Mouse (Mus musculus): ENCODE results near the gene Elac2. TPM values are rescaled to one million over a fixed set of nuclear protein-coding genes. Genes with fewer than 3 reads are reported as not detected.

Elac2 gene
- total and polyA plus RNA-seq, 3 experiments, result 66.8 to 88.2 (median 74.1) TPM

DNA sequence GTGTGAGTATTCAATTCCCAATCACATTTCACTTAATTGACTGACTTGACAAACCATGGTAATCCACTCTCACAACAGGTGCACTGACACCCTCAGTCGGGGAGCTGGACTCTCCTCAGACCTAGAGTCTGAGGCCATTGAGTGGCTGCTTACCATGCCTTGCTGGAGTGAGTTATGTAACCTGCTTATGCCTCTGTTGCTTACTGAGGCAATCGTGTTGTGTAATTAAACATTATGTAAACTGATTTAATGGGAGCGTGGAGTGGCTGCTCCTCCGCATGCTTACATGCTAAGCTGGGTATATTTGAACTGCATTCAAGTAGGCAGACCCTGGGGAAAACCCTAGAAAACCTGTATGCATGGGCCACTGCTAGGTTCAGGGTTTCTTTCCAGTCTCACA is 41.9 kb downstream of the Elac2 start:
- dilution Hi-C loops (cut with MboI; ENCODE audit: extremely low pct_ligation_motif_present, extremely low pct_unique_long_range_greater_than_20kb, low sequenced_read_pairs) (no loop called here), in situ Hi-C loops (cut with MboI; ENCODE audit: low pct_ligation_motif_present, low pct_unique_long_range_greater_than_20kb, low sequenced_read_pairs) (no loop called here)
- no peaks in the 10 kb centered on the region for H3K36me3 ChIP-seq (replicated peaks in 1 of 2; ENCODE audit: control insufficient read depth in 1 of 2, insufficient read depth in 1 of 2, low read length in 1 of 2)

DNA sequence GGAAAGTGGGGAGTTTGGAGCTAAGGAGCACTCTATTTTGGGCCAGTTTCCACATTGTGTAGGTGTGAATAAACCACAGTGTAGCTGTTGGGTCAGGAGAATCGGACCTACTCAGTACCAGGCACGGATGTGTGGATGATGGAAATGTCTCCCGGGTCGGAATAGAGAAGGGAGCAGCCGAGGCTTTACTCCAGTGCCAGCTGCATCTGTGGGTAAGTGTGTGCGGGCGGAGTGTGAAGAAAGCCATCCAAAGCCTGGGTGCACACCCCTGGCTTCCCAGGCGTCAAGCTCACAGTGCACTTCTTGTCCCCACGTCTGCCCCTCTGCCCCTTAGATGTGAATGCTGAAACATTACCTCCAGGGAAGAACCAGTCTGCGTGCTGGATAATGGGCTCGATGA is 43.9 kb downstream of the Elac2 start:
- Histone ChIP-seq H3K9me3 (replicated peaks; ENCODE audit: low read length) (no peaks in the 10 kb centered on the region), H3K4me2 (ENCODE audit: insufficient read depth, low read depth, poor library complexity, severe bottlenecking) (no peak overlapping the region), H3K9ac (ENCODE audit: insufficient read depth, low read depth) (no peak overlapping the region), H3K27ac (ENCODE audit: insufficient read depth, low read depth) (no peak overlapping the region), H3K36me3 (replicated peaks in 1 of 2; ENCODE audit: control insufficient read depth in 1 of 2, insufficient read depth in 1 of 2, low read length in 1 of 2) (no peaks in the 10 kb centered on the region), H3K27me3 (replicated peaks) (peaks cover 2% of the 10 kb centered on the region), H3K4me1 (ENCODE audit: control insufficient read depth in 1 of 2, insufficient read depth in 2 of 2) (no peaks in the 10 kb centered on the region), H3K79me2 (replicated peaks; ENCODE audit: control insufficient read depth, extremely low read depth, insufficient read depth, poor library complexity, severe bottlenecking) (no peaks in the 10 kb centered on the region), H3K4me3 (replicated peaks in 1 of 3; ENCODE audit: low read depth in 2 of 3, low read length in 2 of 3, poor library complexity in 1 of 3) (no peak overlapping the region)
- TF ChIP-seq USF2 (conservative IDR thresholded peaks at IDR 0.05; ENCODE audit: low read depth, low read length), result no peak
- TF ChIP-seq CHD2 (IDR thresholded peaks at IDR 0.05; ENCODE audit: low read length), result no peak
- TF ChIP-seq MEF2A (IDR thresholded peaks at IDR 0.05; ENCODE audit: borderline replicate concordance, low read depth, low read length), result no peak
- no peak for TF ChIP-seq TCF12 (IDR thresholded peaks at IDR 0.05; ENCODE audit: low read depth, low read length)
- no peak for TF ChIP-seq CTCF (conservative IDR thresholded peaks at IDR 0.05 in 1 of 2, IDR thresholded peaks at IDR 0.05 in 1 of 2; ENCODE audit: low read depth in 2 of 2, low read length in 2 of 2)
- no peak for TF ChIP-seq UBTF (IDR thresholded peaks at IDR 0.05; ENCODE audit: low read depth, low read length)
- no peak for TF ChIP-seq MAFK (IDR thresholded peaks at IDR 0.05; ENCODE audit: insufficient replicate concordance, low read length)
- TF ChIP-seq SMC3 (IDR thresholded peaks at IDR 0.05; ENCODE audit: low read depth, low read length), result no peak
- no peak for TF ChIP-seq CHD1 (IDR thresholded peaks at IDR 0.05; ENCODE audit: low read depth, low read length)
- no peak for TF ChIP-seq BHLHE40 (IDR thresholded peaks at IDR 0.05; ENCODE audit: low read depth, low read length)
- no peak for TF ChIP-seq RCOR1 (conservative IDR thresholded peaks at IDR 0.05; ENCODE audit: low read depth, low read length)
- TF ChIP-seq SIN3A (IDR thresholded peaks at IDR 0.05; ENCODE audit: low read length), result no peak
- no peak for TF ChIP-seq ZC3H11A (IDR thresholded peaks at IDR 0.05; ENCODE audit: low read depth, low read length)
- no peak for TF ChIP-seq IRF4 (IDR thresholded peaks at IDR 0.05; ENCODE audit: low read depth, low read length)
- TF ChIP-seq EP300 (IDR thresholded peaks at IDR 0.05; ENCODE audit: low read length), result no peak
- TF ChIP-seq PAX5 (IDR thresholded peaks at IDR 0.05; ENCODE audit: low read length), result no peak
- no peak for DNase-seq (ENCODE audit: extremely low read depth)
- in situ Hi-C loops (cut with MboI; ENCODE audit: low pct_ligation_motif_present, low pct_unique_long_range_greater_than_20kb, low sequenced_read_pairs) (no loop called here), dilution Hi-C loops (cut with MboI; ENCODE audit: extremely low pct_ligation_motif_present, extremely low pct_unique_long_range_greater_than_20kb, low sequenced_read_pairs) (no loop called here)

More for the DNA sequence above, 41.9 kb downstream of the Elac2 start:
- no peaks in the 10 kb centered on the region for H3K27me3 ChIP-seq (replicated peaks)
- TF ChIP-seq ZKSCAN1 (IDR thresholded peaks at IDR 0.05; ENCODE audit: borderline replicate concordance, low read depth, low read length) (no peak), NELFE (IDR thresholded peaks at IDR 0.05; ENCODE audit: low read depth, low read length) (no peak), POLR2AphosphoS2 (IDR thresholded peaks at IDR 0.05; ENCODE audit: low read depth, low read length) (no peak), CHD2 (IDR thresholded peaks at IDR 0.05; ENCODE audit: low read length) (no peak), TCF12 (IDR thresholded peaks at IDR 0.05; ENCODE audit: low read depth, low read length) (no peak), IRF4 (IDR thresholded peaks at IDR 0.05; ENCODE audit: low read depth, low read length) (no peak), SMC3 (IDR thresholded peaks at IDR 0.05; ENCODE audit: low read depth, low read length) (no peak), E2F4 (IDR thresholded peaks at IDR 0.05; ENCODE audit: insufficient replicate concordance, low read depth, low read length) (no peak), MAX (IDR thresholded peaks at IDR 0.05; ENCODE audit: low read length) (no peak), EP300 (IDR thresholded peaks at IDR 0.05; ENCODE audit: low read length) (no peak), BHLHE40 (IDR thresholded peaks at IDR 0.05; ENCODE audit: low read depth, low read length) (no peak), NRF1 (IDR thresholded peaks at IDR 0.05; ENCODE audit: low read depth, low read length) (no peak), GABPA (IDR thresholded peaks at IDR 0.05; ENCODE audit: insufficient replicate concordance, low read depth, low read length) (no peak), CHD1 (IDR thresholded peaks at IDR 0.05; ENCODE audit: low read depth, low read length) (no peak), TBP (conservative IDR thresholded peaks at IDR 0.05; ENCODE audit: low read depth, low read length) (no peak), USF1 (IDR thresholded peaks at IDR 0.05; ENCODE audit: low read depth, low read length) (no peak)
- no peak overlapping the region for H3K4me2 ChIP-seq (ENCODE audit: insufficient read depth, low read depth, poor library complexity, severe bottlenecking)
- no peak overlapping the region for H3K9ac ChIP-seq (ENCODE audit: insufficient read depth, low read depth)
- H3K9me3 ChIP-seq (replicated peaks; ENCODE audit: low read length), result no peaks in the 10 kb centered on the region
- no peak for DNase-seq (ENCODE audit: extremely low read depth)
- no peak overlapping the region for H3K27ac ChIP-seq (ENCODE audit: insufficient read depth, low read depth)
- no peaks in the 10 kb centered on the region for H3K79me2 ChIP-seq (replicated peaks; ENCODE audit: control insufficient read depth, extremely low read depth, insufficient read depth, poor library complexity, severe bottlenecking)
- no peaks in the 10 kb centered on the region for H3K4me1 ChIP-seq (ENCODE audit: control insufficient read depth in 1 of 2, insufficient read depth in 2 of 2)
- no peak overlapping the region for H3K4me3 ChIP-seq (replicated peaks in 1 of 3; ENCODE audit: low read depth in 2 of 3, low read length in 2 of 3, poor library complexity in 1 of 3)
